ENCODE assay signal across 8 mouse cellular contexts in genomic region chr1:131737269-131737668, GRCm38 (mm10). TPM values are rescaled to one million over a fixed set of nuclear protein-coding genes. Genes with fewer than 3 reads are reported as not detected.
DNase-seq lines count a peak whose midpoint lies in the region; ATAC-seq and TF ChIP-seq lines count a peak whose summit lies in the region.

No protein-coding gene starts in this region.

- peaks cover 2 to 21% of the 10 kb centered on the region in 2 experiments; a peak in 3 of 4 replicates for H3K4me1 ChIP-seq in MEL (ENCODE audit: control insufficient read depth in 1 of 2, insufficient read depth in 2 of 2, low read length in 2 of 2)
- H3K4me1 ChIP-seq in forebrain, embryonic 16.5 days (replicated peaks; ENCODE audit: control insufficient read depth, insufficient read depth, low read length): peaks cover 7% of the 10 kb centered on the region
- peaks cover 17% of the 10 kb centered on the region for H3K4me1 ChIP-seq in heart, embryonic 16.5 days (ENCODE audit: control insufficient read depth, insufficient read depth, low read length)

- DNase-seq in MEL (ENCODE audit: low read depth, low spot score): peak; percentile 64
- DNase-seq in adrenal gland, adult (ENCODE audit: inconsistent age in 2 of 2, low spot score in 1 of 2): peak; percentile 97 to 98
- DNase-seq in layer of hippocampus, postnatal 10 days (ENCODE audit: low spot score in 2 of 2): peak; percentile 75 to 81
- peak; percentile 86 for DNase-seq in ovary, adult 18-20 months (ENCODE audit: low spot score)
- no peak for DNase-seq in T-cell, adult 2 months (ENCODE audit: low spot score)
- DNase-seq in natural killer cell, adult 2 months (ENCODE audit: low spot score in 2 of 2): no peak

- TF ChIP-seq RAD21 in MEL (IDR thresholded peaks at IDR 0.05; ENCODE audit: low read depth, low read length): no peak

- WGBS in forebrain, embryonic 16.5 days: 36% methylated on average over 5 of the region's 5 CpGs
- WGBS in heart, embryonic 16.5 days: 46% methylated on average over 5 of the region's 5 CpGs

- no peaks in the 10 kb centered on the region for H3K79me2 ChIP-seq in MEL (ENCODE audit: control insufficient read depth, insufficient read depth, low read length, poor library complexity)

- peak; percentile 87 for ATAC-seq in forebrain, embryonic 16.5 days
- ATAC-seq in heart, embryonic 16.5 days (replicated peaks; ENCODE audit: extremely low read depth, insufficient read depth, low FRiP score): no peak; the same call in 1 of the 2 replicates

- TF ChIP-seq CTCF in MEL (IDR thresholded peaks at IDR 0.05 in 2 of 3, conservative IDR thresholded peaks at IDR 0.05 in 1 of 3; ENCODE audit: control insufficient read depth in 1 of 3, insufficient read depth in 1 of 3, low read depth in 2 of 3, low read length in 3 of 3, poor library complexity in 1 of 3, severe bottlenecking in 1 of 3): no peak

- no peak for TF ChIP-seq EP300 in MEL (IDR thresholded peaks at IDR 0.05; ENCODE audit: low read depth in 1 of 2, low read length in 2 of 2)

- no peak overlapping the region for H3K4me3 ChIP-seq in MEL (ENCODE audit: control insufficient read depth in 1 of 2, insufficient read depth in 1 of 2, low read depth in 2 of 2, low read length in 2 of 2)
- H3K4me3 ChIP-seq in forebrain, embryonic 16.5 days (replicated peaks; ENCODE audit: low read length): no peak overlapping the region
- H3K4me3 ChIP-seq in heart, embryonic 16.5 days (ENCODE audit: low read length): no peak overlapping the region

- H3K27me3 ChIP-seq in MEL (ENCODE audit: control insufficient read depth in 1 of 2, insufficient read depth in 2 of 2, low read length in 2 of 2): peaks cover 1 to 7% of the 10 kb centered on the region in 2 experiments; a peak in 3 of 4 replicates
- H3K27me3 ChIP-seq in forebrain, embryonic 16.5 days (replicated peaks; ENCODE audit: control insufficient read depth, insufficient read depth, low read length): no peaks in the 10 kb centered on the region
- no peaks in the 10 kb centered on the region; the same call in 1 of the 2 replicates for H3K27me3 ChIP-seq in heart, embryonic 16.5 days (ENCODE audit: control insufficient read depth, insufficient read depth, low read length)

- no peak for TF ChIP-seq POLR2A in MEL (IDR thresholded peaks at IDR 0.05; ENCODE audit: control insufficient read depth in 1 of 2, insufficient read depth in 1 of 2, low read depth in 1 of 2, low read length in 2 of 2, poor library complexity in 1 of 2)

- H3K9me3 ChIP-seq in MEL (replicated peaks; ENCODE audit: insufficient read depth, low read length): no peaks in the 10 kb centered on the region
- H3K9me3 ChIP-seq in forebrain, embryonic 16.5 days (ENCODE audit: control insufficient read depth, low read length): no peaks in the 10 kb centered on the region
- H3K9me3 ChIP-seq in heart, embryonic 16.5 days (replicated peaks; ENCODE audit: control insufficient read depth, low read length): no peaks in the 10 kb centered on the region

- H3K36me3 ChIP-seq in MEL (ENCODE audit: control insufficient read depth in 1 of 2, insufficient read depth in 2 of 2, low read length in 2 of 2): peaks cover 0 to 16% of the 10 kb centered on the region in 2 experiments; a peak in 2 of 4 replicates
- no peaks in the 10 kb centered on the region for H3K36me3 ChIP-seq in forebrain, embryonic 16.5 days (ENCODE audit: control insufficient read depth, insufficient read depth)
- H3K36me3 ChIP-seq in heart, embryonic 16.5 days (ENCODE audit: control insufficient read depth, insufficient read depth): no peaks in the 10 kb centered on the region

- H3K9ac ChIP-seq in MEL (ENCODE audit: control insufficient read depth, low read depth, low read length, poor library complexity, severe bottlenecking): no peak overlapping the region
- H3K9ac ChIP-seq in forebrain, embryonic 16.5 days (replicated peaks; ENCODE audit: low read depth, low read length): no peak overlapping the region
- no peak overlapping the region for H3K9ac ChIP-seq in heart, embryonic 16.5 days (ENCODE audit: low read length)

- H3K4me2 ChIP-seq in forebrain, embryonic 16.5 days (ENCODE audit: low read length): no peak overlapping the region
- no peak overlapping the region for H3K4me2 ChIP-seq in heart, embryonic 16.5 days (ENCODE audit: low read depth, low read length)

- no peak overlapping the region for H3K27ac ChIP-seq in MEL (ENCODE audit: control insufficient read depth, low read depth, low read length)
- H3K27ac ChIP-seq in forebrain, embryonic 16.5 days (ENCODE audit: low read length): no peak overlapping the region
- H3K27ac ChIP-seq in heart, embryonic 16.5 days (ENCODE audit: low read length): peak overlapping the region; percentile 13

TF ChIP-seq in MEL, 35 proteins besides CTCF, POLR2A, EP300 and RAD21:
- TF ChIP-seq ZMIZ1 (IDR thresholded peaks at IDR 0.05; ENCODE audit: low read depth, low read length) (no peak), POLR2AphosphoS5 (IDR thresholded peaks at IDR 0.05; ENCODE audit: borderline replicate concordance, low read depth, low read length) (no peak), RCOR1 (IDR thresholded peaks at IDR 0.05; ENCODE audit: low read depth, low read length) (peak; percentile 77)

RNA-seq across cellular contexts. Expression of gene Slc26a9, which starts 6.6 kb away (rescaled TPM):
- not detected in 2 replicates for total RNA-seq in MEL (2012; rRNA removed)
- polyA plus RNA-seq in MEL (2012; ENCODE audit: insufficient read depth in 1 of 2, insufficient read length in 2 of 2, low read depth in 1 of 2, low replicate concordance in 2 of 2, missing spikeins in 1 of 2): under 1 TPM in 1 of 2 experiments, not detected in 1; 0.04 TPM
- polyA plus RNA-seq in forebrain, embryonic 16.5 days (2015; fragmentation: Nextera tagmentation; extraction: Ambion mirVana): 0.06 TPM in 1 of 2 replicates, not detected in the other
- 0.07 and 0.80 TPM in 2 replicates for polyA plus RNA-seq in heart, embryonic 16.5 days (2015; fragmentation: Nextera tagmentation; extraction: Ambion mirVana)
- under 1 TPM; 0.34 to 0.47 TPM for total RNA-seq in layer of hippocampus, postnatal 10 days (2021)

RNA-seq across cellular contexts. Expression of gene Rab7b, which starts 48.8 kb away (rescaled TPM):
- 0.23 TPM in 1 of 2 replicates, not detected in the other for total RNA-seq in MEL (2012; rRNA removed)
- under 1 TPM in 1 of 2 experiments, not detected in 1; 0.21 TPM for polyA plus RNA-seq in MEL (2012; ENCODE audit: insufficient read depth in 1 of 2, insufficient read length in 2 of 2, low read depth in 1 of 2, low replicate concordance in 2 of 2, missing spikeins in 1 of 2)
- 1.0 and 1.2 TPM in 2 replicates for polyA plus RNA-seq in forebrain, embryonic 16.5 days (2015; fragmentation: Nextera tagmentation; extraction: Ambion mirVana)
- 2.5 and 2.7 TPM in 2 replicates for polyA plus RNA-seq in heart, embryonic 16.5 days (2015; fragmentation: Nextera tagmentation; extraction: Ambion mirVana)
- total RNA-seq in layer of hippocampus, postnatal 10 days (2021): 1 to 10 TPM; 1.7 to 2.8 TPM

RNA-seq across cellular contexts. Expression of gene Pm20d1, which starts 59.9 kb away (rescaled TPM):
- not detected in 2 replicates for total RNA-seq in MEL (2012; rRNA removed)
- polyA plus RNA-seq in MEL (2012; ENCODE audit: insufficient read depth in 1 of 2, insufficient read length in 2 of 2, low read depth in 1 of 2, low replicate concordance in 2 of 2, missing spikeins in 1 of 2): not detected
- polyA plus RNA-seq in forebrain, embryonic 16.5 days (2015; fragmentation: Nextera tagmentation; extraction: Ambion mirVana): 0.18 and 0.67 TPM in 2 replicates
- 2.0 and 2.6 TPM in 2 replicates for polyA plus RNA-seq in heart, embryonic 16.5 days (2015; fragmentation: Nextera tagmentation; extraction: Ambion mirVana)
- total RNA-seq in layer of hippocampus, postnatal 10 days (2021): 1 to 10 TPM in 1 of 2 experiments, under 1 TPM in 1; 0.75 to 1.8 TPM

Comparison
In these comparisons a context has a peak if more than half of its experiments do, and no peak if none do; other contexts are left out.
1. DNase-seq: peak in MEL (single experiment), adrenal gland, adult (2 of 2), layer of hippocampus, postnatal 10 days (2 of 2) and ovary, adult 18-20 months (single experiment); none in T-cell, adult 2 months (single experiment) and natural killer cell, adult 2 months (0 of 2).